Mouse (Mus musculus): ENCODE results near the gene Olfr1510.

DNA sequence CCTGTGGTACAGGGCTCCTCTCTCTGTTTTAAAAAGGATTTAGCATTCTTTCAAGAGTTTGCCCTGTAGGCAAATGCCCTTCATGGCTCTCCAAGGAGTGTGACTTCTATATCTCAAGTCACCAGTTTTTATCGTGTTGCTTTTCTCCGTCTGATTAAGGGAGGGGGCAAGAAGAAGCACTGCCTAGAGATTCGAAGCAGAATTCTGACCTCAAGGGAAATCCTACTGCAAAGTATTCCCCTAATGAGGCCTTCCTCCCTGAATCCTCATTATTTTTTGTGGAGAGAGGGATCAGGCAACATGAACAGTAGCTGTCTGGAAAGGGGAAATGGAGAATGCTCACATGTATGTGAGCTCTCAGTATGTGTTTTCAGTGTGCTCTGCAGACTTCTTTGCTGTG lies at the start of gene Olfr1510:
- no peak for TF ChIP-seq CTCF (IDR thresholded peaks at IDR 0.05)
- TF ChIP-seq POLR2A (IDR thresholded peaks at IDR 0.05; ENCODE audit: insufficient read depth, low read depth, low read length) = no peak
- no peak for TF ChIP-seq EP300 (IDR thresholded peaks at IDR 0.05; ENCODE audit: insufficient read depth, low read depth, low read length)

All from heart, adult 2 months (tissue).